Mouse (Mus musculus): Measurements from ENCODE around the gene Gchfr.

Gene Gchfr

DNA sequence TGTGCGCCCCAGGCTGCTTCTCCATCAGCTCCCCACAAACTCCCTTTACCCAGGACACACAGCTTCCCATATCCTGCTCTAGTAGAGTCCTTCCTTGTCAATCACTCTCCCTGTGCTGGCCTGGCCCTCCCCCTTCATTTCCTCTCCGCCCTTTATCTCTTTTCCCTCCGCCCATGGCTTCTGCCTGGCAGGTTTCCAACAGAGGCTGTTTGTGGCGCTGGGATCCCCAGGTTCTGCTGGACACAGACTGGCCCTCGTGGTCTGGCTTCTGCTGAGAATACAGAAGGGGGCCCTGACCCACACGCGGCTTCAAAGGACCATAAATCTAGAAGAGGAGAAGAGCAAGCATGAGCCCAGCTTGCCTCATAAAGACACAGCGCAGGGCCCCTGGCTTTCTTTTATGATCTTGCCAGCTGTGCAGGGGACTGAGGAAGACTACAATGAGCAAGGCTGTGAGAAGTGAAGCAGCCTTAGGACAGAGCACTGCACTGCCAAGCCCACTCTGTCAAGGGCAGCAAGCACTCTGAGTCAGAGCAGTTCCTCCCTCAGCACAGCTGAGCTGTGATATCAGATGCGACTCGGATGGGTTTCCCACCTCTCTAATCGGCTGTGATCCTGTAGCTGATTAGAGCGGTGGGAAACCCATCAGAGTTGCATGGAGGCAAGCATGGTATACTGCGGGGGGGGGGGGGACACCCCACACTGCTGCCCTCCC is 5.4 kb downstream of the Gchfr start:
- no peak for DNase-seq (ENCODE audit: low read depth, low spot score)

- no peak for DNase-seq (ENCODE audit: low read depth, low spot score)
These were observed 6.5 kb downstream of the Gchfr start, which contains the start of gene Gm14137 for GRCm38 (mm10) chr2:119173991-119174651. Gm14137 (plus strand) TSS chr2:119174509.

- DNase-seq (ENCODE audit: low read depth, low spot score), result no peak
These were observed 7.3 kb downstream of the Gchfr start for GRCm38 (mm10) chr2:119174866-119175265.

- DNase-seq (ENCODE audit: low read depth, low spot score), result no peak
These were observed 8.0 kb downstream of the Gchfr start for GRCm38 (mm10) chr2:119175614-119176013.

DNA sequence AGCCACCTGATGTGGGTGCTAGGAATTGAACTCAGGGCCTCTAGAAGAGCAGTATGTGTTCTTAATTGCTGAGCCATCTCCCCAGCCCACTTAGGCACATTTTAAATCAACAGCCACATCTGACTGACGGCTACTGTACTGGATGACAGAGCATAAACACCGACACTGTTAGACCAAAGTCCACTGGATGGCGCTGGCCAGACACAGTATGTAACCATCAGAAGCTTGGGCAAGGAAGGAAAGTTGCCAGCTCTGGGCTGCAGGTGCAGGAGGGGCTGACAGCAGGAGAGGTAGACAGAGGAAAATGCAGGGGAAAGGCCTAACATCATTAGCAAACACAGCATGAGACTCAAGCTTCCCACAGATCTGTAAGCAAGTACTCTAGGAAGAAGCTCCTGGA is 9.2 kb downstream of the Gchfr start:
- no peak for DNase-seq (ENCODE audit: low read depth, low spot score)

GRCm38 (mm10) chr2:119177384-119177939 is 9.9 kb downstream of the Gchfr start:
- no peak for DNase-seq (ENCODE audit: low read depth, low spot score)

- no peak for DNase-seq (ENCODE audit: low read depth, low spot score)
These were observed 15.3 kb downstream of the Gchfr start for GRCm38 (mm10) chr2:119182914-119183313.

DNA sequence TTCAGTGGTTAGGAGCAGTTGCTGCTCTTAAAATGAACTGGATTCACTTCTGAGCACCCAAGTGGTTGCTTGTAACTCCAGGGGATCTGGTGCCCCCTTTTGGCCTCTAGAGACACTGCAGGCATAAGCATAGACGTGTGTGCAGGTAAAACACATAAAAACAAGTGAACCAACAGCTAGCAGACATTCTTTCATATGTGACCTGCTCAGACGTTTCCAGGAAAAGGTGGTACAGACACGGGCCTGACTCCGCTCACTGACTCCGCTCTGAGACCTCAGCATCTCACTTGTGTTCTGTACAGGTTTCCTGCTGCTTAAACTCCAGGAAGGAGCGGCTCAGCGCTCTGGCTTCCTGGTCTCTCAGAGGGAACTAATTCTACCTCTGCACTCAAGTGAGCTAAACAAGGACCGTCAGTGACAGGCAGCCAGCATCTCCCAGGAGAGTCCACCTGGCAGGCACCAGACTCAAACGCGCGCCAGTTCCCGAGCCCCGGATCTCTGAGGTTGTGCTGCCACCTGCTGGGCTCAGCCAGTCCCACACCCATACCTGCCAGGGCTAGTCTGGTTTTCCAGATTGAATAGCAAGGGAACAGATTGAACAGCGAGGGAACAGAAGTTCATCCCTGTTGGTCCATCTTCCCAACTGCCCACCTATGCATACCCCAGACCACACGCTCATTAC is 21.6 kb downstream of the Gchfr start:
- peak; percentile 79 for DNase-seq (ENCODE audit: low read depth, low spot score)

GRCm38 (mm10) chr2:119190969-119191368 is 23.4 kb downstream of the Gchfr start:
- no peak for DNase-seq (ENCODE audit: low read depth, low spot score)

GRCm38 (mm10) chr2:119194140-119194539 is 26.6 kb downstream of the Gchfr start:
- no peak for DNase-seq (ENCODE audit: low read depth, low spot score)

GRCm38 (mm10) chr2:119196316-119197108 is 28.9 kb downstream of the Gchfr start:
- DNase-seq (ENCODE audit: low read depth, low spot score), result no peak

DNA sequence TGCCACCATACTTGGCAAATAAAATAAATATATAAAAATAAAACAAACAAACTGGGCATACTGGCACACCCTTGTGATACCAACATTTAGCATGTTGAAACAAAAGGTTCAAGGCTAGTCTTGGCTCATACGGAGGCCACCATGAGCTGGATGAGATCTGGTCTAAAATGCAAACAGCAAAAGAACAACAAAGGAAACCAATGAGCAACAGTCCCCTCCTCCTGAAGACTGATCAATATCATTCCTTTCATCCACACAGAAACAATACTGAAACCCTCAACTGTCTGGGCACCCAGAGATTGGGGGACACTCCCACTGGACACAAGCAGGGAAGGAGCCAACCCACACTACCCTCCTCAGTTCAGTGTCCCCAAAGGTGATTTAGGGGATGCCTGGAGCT is 29.9 kb downstream of the Gchfr start:
- DNase-seq (ENCODE audit: low read depth, low spot score), result no peak

DNA sequence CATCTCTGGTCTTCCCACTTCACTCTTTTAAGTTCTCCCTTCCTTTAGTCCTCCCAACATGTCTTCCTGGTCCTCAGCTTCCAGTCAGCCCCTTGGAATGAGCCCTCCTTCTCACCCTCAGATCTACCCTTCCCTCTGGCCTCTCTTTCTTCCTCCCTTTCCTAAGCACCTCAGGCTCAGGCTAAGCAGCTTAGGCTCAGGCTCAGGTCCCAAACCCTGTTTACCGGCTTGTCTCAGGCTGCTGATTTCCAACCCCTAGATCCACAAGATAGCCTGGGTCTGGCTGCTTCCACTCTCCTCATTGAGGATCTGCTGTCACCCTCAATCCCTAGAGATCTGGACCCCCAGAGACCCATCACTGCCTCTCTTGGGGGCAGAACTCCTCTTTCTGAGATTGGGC is 30.5 kb downstream of the Gchfr start:
- no peak for DNase-seq (ENCODE audit: low read depth, low spot score)

DNA sequence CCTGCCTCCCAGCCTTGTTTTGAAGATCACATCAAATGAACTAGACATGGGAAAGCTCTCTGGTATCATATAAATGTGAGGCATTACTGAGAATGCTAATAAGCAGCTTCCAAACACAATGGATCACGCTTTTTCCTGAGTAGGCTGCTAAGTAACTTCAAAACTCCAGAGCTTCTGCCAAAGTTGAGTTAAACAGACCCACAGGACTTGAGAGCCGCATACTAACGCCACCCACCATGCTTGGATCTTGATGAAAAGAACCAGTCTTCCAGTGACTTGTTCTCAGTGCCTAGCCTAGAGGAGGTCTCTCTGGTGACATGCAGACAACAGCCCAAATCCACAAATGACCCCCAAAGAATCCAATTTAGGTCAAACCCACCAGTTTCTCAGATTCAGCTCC is 31.4 kb downstream of the Gchfr start:
- no peak for DNase-seq (ENCODE audit: low read depth, low spot score)

DNA sequence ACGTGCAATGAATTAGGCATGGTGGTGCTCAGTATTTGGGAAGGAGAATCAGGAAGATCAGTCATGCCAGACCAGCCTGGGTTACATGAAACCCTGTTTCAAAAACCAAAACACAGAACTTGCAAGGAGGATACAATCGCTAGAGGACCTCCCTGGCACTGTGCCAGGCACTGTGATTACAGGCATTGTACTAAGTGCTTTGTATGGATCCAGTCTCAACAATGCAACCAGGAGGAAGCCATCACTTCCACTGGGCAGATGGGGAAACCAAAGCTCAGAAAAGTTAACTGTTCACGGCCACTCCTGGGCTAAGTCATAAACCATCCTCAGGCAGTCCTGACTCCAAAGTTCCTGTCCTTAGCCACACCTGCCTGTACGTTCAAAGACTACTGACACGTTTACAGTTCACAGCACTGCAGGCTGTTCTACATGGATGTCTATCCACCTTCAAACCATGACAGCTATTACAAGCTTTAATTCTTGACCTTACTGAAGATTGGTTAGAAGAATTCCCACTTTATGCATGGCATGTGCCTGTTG is 35.4 kb downstream of the Gchfr start:
- no peak for DNase-seq (ENCODE audit: low read depth, low spot score)

GRCm38 (mm10) chr2:119203871-119204460 is 36.4 kb downstream of the Gchfr start:
- DNase-seq (ENCODE audit: low read depth, low spot score), result no peak

DNA sequence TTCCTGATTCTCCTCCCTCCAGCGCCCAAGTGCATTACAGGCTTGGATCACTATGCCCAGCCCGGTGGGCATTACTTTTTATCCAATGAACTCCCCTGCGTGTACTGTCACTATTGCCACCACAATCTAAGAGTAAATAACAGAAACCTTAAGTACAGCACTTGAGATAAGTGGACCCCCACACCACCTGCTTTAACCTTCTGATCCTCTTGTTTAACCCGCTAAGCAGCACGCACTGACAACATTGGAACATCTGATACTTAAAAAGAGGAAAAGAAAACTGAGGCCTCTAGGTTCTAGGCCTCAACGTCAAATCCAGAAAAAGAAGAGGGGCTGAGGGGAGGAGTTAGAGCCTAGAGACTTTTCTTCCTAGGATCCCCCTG is 40.4 kb downstream of the Gchfr start:
- DNase-seq (ENCODE audit: low read depth, low spot score), result no peak

- peak; percentile 89 for DNase-seq (ENCODE audit: low read depth, low spot score)
These were observed 41.0 kb downstream of the Gchfr start, which contains the start of the genes Zfyve19 and Dnajc17 for GRCm38 (mm10) chr2:119208344-119209175. Zfyve19 (plus strand) TSS chr2:119208617. Dnajc17 (minus strand) TSS chr2:119208795.

- DNase-seq (ENCODE audit: low read depth, low spot score), result no peak
These were observed 41.6 kb downstream of the Gchfr start for GRCm38 (mm10) chr2:119209176-119209507.
